Mouse (Mus musculus) bone marrow macrophage, adult 2 months (primary cell): ENCODE measurements around the gene Aipl1. TPM values are rescaled to one million over a fixed set of nuclear protein-coding genes. Genes with fewer than 3 reads are reported as not detected.

ENCODE experiments used
- H3K27ac ChIP-seq: 2 replicates; pipeline ENCODE4 v1.5.1; 2012; ENCODE audit warnings: low read depth, low read length; ENCODE audit not compliant: insufficient read depth
- H3K4me1 ChIP-seq: 2 replicates; pipeline ENCODE4 v1.6.1; 2012; ENCODE audit warnings: low read length; ENCODE audit not compliant: control insufficient read depth, insufficient read depth
- H3K4me3 ChIP-seq: 2 replicates; pipeline ENCODE4 v1.5.1; 2012; ENCODE audit warnings: mild to moderate bottlenecking, low read length, moderate library complexity; ENCODE audit not compliant: insufficient read depth
- CTCF ChIP-seq: IDR thresholded peaks from 2 replicates; pipeline ENCODE4 v1.5.1; 2012; ENCODE audit warnings: low read depth, mild to moderate bottlenecking, low read length, moderate library complexity
- POLR2A ChIP-seq: IDR thresholded peaks from 2 replicates; pipeline ENCODE4 v1.6.1; 2012; ENCODE audit warnings: mild to moderate bottlenecking, low read depth, low read length, borderline replicate concordance
- polyA plus RNA-seq: library from polyadenylated mRNA; stranded (reverse); fragments of >200 nt; gene quantifications from 2 replicates; pipeline ENCODE4 v1.2.4, GENCODE M21; 2012; ENCODE audit not compliant: missing spikeins, insufficient read depth, insufficient read length

Gene Aipl1
- polyA plus RNA-seq, 1 experiment, result 0.38 TPM

DNA sequence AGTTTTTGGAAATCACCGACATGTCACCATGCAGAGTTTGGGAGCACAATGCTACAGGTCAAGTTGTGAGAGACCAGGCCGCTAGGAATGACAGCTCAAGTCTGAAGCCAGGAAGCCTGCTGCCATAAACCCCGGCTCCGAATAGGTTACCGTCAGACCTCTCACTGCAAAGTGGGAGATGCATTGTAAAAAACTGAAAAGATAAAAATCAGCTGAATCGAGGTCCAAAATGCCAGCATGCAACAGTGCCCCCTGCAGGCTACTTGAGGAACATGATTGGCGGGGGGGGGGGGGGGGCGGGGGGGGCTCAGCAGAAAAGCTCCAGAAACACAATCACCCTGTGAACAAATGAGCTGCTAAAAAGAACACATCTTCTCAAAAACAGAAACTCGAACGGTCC, 13.7 kb downstream of the Aipl1 start:
- Histone ChIP-seq H3K4me1 (no peaks in the 10 kb centered on the region), H3K4me3 (no peak overlapping the region), H3K27ac (no peak overlapping the region)
- TF ChIP-seq POLR2A (no peak), CTCF (peak; percentile 22; the same call in 1 of the 2 replicates)

DNA sequence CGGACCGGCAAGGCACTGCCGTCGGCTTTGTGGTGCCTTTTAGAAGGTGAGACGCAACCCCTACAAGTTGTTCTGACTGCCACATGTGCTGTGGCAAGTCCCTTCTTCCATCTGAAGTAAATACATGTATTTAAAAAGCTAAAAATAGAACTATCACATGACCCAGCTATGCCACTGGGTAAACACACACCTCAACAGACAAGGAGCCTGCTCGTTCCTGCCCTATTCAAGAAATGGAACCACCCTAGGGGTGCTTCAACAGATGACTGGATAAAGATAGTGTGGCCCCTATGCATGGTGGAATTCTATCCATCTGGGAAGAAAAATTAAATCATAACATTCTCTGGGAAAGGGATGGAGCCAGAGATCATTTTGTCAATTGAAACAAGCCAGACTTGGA, 14.5 kb downstream of the Aipl1 start:
- H3K27ac ChIP-seq, result no peak overlapping the region
- no peak overlapping the region for H3K4me3 ChIP-seq
- TF ChIP-seq CTCF, result no peak
- TF ChIP-seq POLR2A, result no peak
- H3K4me1 ChIP-seq, result no peaks in the 10 kb centered on the region

DNA sequence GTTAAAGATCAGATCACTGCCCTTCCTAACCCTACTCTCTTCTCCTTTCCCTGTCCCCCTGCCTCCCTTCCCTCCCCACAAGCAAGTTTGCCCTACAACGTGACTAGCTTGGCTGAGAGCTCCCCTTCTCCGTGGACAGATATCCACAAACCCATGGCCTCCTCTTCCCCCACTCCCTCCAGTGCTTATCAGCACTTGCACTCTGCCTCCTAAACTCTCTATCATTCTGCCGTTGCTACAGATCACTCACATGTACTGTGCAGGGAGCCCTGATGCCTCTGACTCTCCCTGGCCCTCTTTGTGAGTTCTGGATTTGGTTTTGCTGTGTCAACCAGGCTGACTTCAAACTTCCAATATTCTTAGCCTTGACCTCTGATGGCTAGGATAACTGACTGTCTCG, 16.3 kb downstream of the Aipl1 start:
- no peak overlapping the region for H3K4me3 ChIP-seq
- H3K4me1 ChIP-seq, result no peaks in the 10 kb centered on the region
- H3K27ac ChIP-seq, result no peak overlapping the region
- TF ChIP-seq POLR2A, result no peak
- no peak for TF ChIP-seq CTCF

DNA sequence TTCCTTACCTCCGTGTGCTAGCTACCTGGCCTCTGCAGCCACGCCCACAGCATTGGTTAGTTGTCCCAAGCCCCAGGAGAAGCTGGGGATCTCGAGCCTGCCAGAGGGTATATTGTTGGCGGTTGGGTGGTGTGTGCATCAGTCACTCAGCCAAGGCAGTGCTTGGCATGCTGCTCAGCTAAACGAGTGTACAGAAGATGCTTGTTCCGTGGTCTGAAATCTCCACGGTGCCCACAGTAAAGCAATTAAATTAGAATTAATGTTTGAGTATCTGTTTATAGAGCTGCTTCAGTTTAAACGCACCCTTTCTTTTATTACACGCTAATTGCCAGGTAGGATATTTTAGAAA, 20.1 kb downstream of the Aipl1 start:
- no peaks in the 10 kb centered on the region for H3K4me1 ChIP-seq
- TF ChIP-seq CTCF (no peak), POLR2A (no peak)
- H3K27ac ChIP-seq, result no peak overlapping the region
- H3K4me3 ChIP-seq, result no peak overlapping the region

DNA sequence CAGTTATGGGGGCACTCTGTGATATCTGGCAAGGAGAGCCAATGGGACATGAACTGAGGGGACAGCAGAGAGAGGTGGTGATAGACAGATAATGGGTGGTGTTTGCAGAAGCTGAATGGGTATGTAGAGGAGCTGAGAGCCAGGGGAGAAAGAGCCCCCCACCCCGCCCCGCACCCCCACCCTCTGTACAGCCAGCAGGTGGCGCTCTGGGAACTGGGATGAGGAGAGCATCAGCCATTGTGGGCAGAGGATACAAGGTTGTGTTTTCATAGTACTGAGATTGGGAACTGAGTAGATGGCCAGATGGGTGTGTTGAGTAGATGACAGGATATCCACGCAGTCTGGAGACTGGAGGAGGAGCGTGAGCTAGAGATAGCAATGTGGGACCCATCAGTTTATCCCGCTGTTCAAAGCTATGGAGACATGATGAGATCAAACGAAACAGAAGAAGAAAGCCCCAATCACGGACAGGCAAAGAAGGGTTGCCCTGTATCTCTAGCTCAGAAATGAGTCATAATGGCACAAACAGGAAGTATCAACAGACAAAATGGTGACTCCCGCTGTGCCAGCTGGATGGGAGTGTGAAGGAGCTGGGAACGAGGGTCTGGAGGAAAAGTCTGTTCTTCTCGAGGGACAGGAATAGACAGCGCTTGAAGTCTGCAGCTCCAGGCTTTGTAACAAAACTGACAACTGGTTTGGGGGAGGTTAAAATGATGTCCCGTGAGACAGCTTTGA, 20.6 kb downstream of the Aipl1 start:
- no peak overlapping the region for H3K4me3 ChIP-seq
- no peak overlapping the region for H3K27ac ChIP-seq
- TF ChIP-seq POLR2A (no peak), CTCF (no peak)
- no peaks in the 10 kb centered on the region for H3K4me1 ChIP-seq

DNA sequence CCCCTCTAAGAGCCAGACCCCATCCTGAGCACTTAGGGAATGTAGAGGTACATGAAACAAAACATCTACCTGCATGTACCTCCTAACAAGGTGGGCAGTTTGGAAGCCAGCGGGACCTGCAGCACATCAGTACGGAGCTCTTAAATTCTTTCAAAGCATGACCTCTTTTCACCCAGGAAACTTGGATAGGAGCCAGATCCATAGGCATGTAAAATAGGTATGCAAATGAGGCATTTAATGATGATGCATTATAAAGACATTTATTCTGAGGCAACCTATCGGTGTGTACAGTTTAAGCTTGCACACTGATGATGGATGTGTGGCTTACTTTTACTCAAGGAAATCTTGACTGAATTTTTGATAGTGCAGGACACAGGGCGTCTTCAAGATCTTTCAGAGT, 22.6 kb downstream of the Aipl1 start:
- Histone ChIP-seq H3K4me1 (no peaks in the 10 kb centered on the region), H3K4me3 (no peak overlapping the region), H3K27ac (no peak overlapping the region)
- TF ChIP-seq POLR2A, result no peak

DNA sequence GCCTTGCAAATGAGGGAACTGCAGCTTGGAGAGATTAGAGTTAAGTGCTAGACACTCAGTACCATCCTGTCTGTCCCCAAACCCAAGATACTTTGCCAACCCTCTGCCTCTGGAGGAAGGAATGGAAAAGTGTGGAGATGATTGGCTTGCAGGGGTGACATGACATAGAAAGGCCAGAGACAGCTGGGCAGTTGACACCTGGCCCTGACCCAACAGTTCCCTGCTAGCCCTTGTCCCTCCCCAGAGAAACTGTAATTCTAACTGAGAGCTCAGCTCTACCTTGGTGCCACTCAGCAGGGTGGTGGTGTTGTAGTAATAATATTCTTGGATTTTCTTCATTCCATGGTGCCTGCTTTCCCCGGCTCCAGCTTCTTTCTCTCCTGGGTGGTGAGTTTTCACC, 25.4 kb downstream of the Aipl1 start:
- TF ChIP-seq CTCF, result no peak
- no peak for TF ChIP-seq POLR2A
- H3K4me3 ChIP-seq, result no peak overlapping the region
- H3K4me1 ChIP-seq, result no peaks in the 10 kb centered on the region

DNA sequence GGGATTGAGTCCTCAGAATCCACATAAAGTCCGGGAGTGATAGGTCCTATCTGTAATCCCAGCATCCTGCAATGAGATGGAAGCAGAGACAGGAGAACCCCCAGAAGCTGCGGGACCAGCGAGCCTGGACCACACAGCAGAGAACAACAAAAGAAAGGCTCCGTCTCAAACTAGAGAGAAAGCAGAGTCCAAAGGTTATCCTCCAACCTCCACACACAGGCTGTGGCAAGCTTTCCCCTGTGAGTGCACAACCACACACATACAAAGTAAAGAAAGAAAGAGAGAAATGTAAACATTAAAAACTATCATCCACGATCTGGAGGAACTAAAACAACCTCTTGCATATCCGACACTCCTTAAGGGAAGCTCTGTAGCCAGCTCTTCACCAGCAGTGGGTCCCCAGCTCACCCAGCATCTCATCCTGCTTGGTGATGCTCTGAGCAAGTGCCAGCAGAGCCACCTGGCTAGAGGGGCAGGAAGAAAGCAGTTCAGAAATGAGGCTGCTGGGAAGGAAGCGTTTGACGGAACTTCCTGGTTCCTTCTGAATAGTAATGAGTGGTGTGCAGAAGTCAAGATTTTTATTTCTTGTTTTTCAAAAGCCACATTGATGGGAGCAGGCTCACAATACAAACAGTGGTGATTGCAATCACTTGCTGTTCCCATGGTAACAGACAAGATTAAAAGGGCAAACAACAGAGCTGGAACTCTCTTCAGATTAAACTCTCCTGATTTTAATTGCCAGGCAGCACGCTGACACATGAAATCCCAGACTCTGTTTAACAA, 26.2 kb downstream of the Aipl1 start:
- no peak overlapping the region for H3K27ac ChIP-seq
- no peaks in the 10 kb centered on the region for H3K4me1 ChIP-seq
- TF ChIP-seq CTCF, result no peak
- no peak for TF ChIP-seq POLR2A
- H3K4me3 ChIP-seq, result no peak overlapping the region

More for the DNA sequence above, 25.4 kb downstream of the Aipl1 start:
- H3K27ac ChIP-seq, result no peak overlapping the region

DNA sequence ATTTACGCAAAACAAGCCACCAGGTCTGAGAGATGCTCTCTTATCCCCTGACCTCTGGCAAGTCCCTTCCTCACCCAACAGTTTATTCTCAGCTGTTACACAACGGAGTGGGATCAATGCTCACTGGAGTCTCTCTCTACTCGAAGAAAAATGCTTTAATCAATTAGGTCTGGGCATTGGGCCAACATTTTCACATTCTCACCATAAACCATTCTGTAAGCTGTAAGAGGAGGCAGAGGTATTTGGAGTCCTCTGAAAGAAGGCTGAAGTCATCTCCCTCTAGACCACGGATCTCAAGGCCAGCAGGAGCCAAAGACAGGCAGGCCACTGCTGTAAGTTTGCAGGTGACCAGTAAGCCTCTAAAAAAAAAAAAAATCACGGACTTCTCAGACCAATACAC, 26.9 kb downstream of the Aipl1 start:
- Histone ChIP-seq H3K27ac (no peak overlapping the region), H3K4me3 (no peak overlapping the region), H3K4me1 (peaks cover 2% of the 10 kb centered on the region; the same call in 1 of the 2 replicates)
- no peak for TF ChIP-seq POLR2A
- TF ChIP-seq CTCF, result no peak

DNA sequence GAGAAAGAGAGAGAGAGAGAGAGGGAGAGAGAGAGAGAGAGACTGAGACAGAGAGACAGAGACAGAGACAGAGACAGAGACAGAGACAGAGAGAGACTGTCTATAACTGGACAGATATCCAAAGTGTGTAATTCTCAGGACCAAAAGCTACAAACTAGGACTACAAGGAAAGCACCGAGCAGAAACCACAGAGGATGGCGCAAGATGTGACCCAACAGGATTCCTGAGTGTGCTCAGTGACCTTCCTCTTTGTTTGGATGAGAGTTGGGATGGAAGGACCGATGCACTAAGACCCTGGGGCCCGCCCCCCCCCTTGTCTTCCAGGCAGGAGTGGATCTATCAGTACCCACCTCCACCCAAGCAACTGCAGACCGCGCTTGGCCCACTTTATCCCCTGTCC, 31.8 kb downstream of the Aipl1 start:
- peaks cover 4% of the 10 kb centered on the region; the same call in 1 of the 2 replicates for H3K4me1 ChIP-seq
- H3K4me3 ChIP-seq, result no peak overlapping the region
- no peak overlapping the region for H3K27ac ChIP-seq
- TF ChIP-seq CTCF (no peak), POLR2A (no peak)

DNA sequence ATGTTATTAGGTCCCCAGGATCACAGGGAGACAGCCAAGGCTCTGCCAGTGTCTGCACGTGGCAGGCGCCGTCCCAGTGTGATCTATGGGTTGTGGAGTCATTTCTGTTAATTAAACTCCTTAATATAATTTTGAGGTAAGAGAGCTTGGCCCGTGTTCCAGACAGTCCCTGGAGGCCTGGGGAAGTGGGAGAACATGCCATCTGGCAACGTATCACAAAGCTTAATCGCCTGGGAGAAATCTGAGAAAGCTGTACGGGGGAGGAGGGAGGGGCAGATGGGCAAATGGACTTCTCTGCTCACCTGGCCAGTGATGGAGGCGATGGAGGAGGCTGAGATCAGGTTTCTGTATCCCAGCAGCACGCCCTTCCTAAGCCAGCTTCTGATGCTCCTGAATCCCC, 34.1 kb downstream of the Aipl1 start:
- Histone ChIP-seq H3K4me1 (peaks cover 4% of the 10 kb centered on the region; the same call in 1 of the 2 replicates), H3K4me3 (no peak overlapping the region), H3K27ac (no peak overlapping the region)
- no peak for TF ChIP-seq POLR2A
- no peak for TF ChIP-seq CTCF
